Mouse (Mus musculus) cerebral cortex, adult 2 months (tissue): ENCODE results near the gene Mt3.

Experiments
- WGBS: fragments of 180-500 bp; shearing (Covaris S2); methylation state at CpG from one replicate; pipeline ENCODE4 v1.1.7; 2018; 5-methylcytosine and 5-hydroxymethylcytosine counted together

Gene Mt3

DNA sequence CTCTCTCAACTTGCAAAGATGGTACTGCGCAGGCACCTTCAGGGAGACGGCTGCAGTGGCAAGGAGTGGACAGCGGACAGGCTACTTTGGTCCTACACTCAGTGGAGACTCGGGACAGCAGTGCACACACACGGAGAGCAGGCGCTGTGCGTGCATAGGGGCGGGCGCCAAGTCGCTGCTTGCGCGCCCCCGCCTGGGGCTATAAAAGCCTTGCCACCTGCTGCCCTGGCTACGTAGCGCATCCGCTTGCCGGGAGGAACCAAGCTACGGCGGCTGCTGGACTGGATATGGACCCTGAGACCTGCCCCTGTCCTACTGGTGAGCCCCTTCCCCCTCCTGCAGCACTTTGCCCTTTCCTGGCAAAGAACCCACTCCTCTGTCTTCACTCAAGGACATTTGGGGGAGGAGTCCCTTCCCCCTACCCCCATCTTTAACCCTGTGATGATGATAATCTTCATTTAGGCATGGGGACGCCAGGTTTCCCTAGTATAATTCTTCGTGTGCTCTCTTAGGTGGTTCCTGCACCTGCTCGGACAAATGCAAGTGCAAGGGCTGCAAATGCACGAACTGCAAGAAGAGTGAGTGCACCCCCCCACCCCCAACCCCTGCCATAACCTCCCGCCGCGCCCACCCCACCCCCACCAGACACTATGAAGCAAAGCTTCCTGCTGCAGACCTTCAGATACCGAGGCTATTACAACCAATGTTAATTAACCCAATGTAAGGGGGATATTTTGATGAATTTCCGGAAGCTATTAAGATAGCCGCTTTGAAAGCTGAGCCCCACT is at the start of gene Mt3:
Mt3 (plus strand) TSS at position 95 of the 788 bp plus-strand sequence.
- 2% methylated on average over 29 of the region's 29 CpGs for WGBS

DNA sequence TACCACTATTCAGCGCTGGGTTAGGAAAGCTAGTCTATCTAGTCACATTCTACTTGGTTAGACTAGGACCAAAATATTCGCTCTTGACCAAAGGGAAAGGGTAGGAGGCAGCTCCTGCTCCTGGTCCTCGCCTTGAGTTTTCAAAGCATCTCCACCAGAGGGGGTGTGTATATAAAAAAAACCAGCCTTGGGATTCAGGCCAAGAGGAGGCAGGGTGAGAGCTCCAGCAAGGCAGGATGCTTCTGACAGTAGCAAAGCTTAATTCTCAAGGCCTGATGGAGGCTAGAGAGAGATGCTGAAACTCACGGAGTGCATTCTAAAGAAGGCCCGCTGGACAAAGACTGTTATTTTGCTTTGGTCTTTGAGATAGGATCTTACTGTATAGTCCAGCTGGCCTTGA is 48.3 kb upstream of the Mt3 start:
- 39% methylated on average over 5 of the region's 5 CpGs for WGBS

DNA sequence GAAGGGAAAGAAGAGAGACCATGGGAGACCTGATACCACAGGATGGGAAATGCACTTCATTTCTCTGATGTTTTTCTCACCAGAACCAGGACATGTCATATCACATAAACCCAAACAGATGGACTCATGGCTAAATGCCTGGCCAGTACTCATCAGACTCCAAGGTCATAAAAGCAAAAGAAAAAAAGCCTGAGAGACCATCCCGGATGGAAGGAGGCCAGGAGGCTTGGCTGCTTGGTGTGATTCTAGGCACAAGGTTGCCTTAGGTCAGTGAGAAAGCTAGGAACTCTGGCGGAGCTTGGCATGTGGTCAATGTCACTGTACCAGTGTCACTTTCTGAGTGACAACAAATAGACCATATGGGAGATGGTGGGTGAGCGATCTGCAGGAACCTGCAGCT is 44.5 kb upstream of the Mt3 start:
- 77% methylated on average over 3 of the region's 3 CpGs for WGBS

DNA sequence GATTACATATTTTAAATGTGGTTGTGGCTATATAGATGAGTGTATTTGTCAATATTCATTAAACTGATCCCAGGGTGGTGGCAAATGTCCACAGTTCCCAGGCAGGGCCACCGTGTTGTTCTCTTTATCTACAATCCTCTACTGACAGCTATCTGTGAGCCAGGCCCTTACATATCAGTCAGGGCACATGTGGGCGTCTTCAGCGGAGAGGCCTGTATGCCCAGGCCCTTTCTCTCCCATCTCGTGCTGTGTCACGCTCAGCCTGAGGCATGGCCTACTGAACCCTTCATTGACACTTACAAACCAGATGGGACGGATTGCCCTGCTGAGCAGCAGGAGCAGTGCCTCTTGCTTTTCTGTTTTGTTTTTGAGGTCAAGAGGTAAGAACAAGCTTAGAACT is 43.0 kb upstream of the Mt3 start:
- WGBS, result 87% methylated on average over 6 of the region's 6 CpGs

DNA sequence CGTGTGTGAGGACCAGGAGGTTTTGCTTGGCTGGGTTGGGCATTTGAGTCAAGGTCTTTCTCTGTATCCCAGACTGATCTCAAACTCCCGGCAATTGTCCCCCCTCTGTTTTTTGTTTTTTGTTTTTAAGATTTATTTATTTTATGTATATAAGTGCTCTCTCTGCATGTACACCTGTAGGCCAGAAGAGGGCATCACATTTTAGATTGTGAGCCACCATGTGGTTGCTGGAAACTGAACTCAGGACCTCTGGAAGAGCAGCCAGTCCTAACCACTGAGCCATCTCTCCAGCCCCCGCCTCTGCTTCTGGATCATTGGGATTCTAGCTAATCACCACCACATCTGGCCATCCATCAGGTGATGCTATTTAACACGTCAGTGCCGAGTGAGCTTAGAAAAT is 42.6 kb upstream of the Mt3 start:
- WGBS, result 84% methylated on average over 5 of the region's 5 CpGs

DNA sequence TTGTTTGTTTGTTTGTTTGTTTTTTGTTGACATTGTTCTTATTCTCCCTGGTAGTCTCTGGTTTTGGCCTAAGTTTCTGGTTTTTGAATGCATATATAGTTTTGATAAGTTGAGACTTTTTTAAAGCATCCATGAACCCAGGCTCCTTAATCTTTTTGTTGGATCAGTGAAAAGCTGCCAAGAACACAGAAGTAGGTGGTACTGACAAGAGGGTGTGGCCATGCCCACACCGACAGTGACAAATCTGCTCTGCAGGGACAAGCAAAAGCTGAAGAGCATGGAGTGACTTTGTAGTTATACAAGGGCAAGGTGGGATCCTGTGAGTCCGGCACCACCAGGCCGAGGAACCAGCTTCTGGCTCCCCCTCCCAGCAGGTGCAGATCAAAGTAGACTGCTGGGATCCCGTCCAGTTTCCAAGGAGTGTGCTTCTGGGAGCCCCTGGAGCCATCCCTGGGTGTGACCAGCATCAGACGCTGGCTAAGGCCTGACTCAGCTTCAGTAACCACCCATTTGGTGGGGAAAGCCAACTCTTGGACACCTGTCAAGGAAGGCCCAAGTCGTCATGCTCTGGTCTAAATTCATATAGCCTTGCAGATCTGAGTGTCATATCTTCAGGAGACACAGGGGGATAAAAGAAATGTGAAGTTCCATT is 41.8 kb upstream of the Mt3 start:
- 56% methylated on average over 6 of the region's 6 CpGs for WGBS

DNA sequence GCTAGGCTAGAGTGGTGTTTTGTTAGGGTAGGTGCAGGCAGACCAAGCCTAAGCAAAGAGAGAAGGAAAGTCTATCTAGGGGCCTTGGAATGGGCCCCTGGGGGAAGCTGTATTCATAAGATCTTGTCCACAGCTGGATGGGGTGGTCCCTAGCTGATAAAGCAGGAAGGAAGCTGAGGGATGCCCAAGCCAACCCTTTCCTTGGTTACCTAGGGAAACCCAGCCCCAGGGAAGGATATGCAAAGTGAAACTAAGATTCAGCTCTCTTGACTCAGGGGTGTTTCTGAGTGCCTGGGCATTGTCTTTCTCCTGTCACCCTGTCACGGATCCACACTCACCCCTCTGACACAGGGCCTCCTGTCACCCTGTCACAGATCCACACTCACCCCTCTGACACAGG is 39.0 kb upstream of the Mt3 start:
- WGBS, result 79% methylated on average over 1 of the region's 1 CpGs

DNA sequence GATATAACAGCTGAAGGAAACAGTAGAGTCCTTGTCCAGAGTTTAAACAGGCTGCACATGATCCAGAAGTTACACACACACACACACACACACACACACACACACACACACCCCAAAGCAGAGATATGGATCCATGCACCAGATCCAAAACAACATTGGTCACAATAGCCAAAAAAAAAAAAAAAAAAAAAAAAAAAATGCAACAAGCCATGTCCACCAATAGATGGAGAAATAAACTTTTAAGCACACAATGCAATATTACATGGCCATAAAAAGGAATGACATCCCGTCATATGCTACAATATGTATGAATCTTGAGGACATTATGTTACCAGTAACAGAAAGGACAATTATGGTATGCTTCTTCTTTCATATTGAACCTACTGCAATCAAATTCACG is 38.4 kb upstream of the Mt3 start:
- 96% methylated on average over 2 of the region's 2 CpGs for WGBS

DNA sequence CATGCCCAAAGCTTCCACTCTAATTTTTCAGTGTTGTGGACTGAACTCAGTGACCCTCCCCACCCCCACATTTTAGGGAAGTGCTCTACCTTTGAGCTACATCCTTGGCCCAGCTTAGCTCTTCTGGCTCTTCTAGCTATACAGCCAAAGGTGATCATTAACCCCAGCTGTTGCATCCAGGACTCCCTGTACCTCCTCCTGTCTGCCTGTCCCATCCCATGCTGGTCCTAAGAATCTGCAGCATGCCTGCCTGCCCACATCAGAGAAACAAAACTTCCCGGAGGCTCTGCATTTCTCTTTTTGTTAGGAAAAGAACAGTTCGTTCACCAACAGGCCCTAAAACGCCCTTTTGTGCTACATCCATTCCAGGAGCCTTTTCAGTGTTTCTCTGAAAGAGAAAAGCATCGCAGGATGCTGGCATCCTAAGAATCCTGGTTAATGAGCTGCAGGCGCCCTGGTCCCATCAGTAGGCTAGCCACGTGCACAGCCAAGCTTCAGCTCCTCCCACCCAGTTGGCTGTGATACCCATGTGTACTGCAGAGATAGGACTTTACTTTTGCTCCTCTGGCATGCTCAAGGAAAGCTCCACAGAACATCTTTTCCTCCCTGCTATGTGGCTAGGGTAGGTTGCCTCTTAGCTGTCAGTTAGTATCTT is 33.5 kb upstream of the Mt3 start:
- 24% methylated on average over 6 of the region's 6 CpGs for WGBS

DNA sequence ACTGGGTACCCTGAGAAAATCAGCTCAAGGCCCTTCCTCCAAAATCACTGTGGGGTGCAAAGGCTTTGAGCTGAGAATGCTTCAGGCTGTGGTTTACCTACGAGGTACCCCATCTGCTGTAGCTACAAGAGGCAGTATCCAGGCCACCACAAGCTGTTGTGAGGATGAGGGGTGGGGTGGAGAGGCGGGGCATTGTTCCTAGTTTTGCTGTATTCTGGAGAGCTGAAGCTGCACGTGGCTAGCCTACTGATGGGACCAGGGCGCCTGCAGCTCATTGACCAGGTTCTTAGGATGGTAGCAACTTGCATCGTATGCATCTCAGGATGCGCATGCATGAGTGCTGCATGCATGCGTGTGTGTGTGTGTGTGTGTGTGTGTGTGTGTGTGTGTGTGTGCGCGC is 30.8 kb upstream of the Mt3 start:
- 82% methylated on average over 9 of the region's 9 CpGs for WGBS

DNA sequence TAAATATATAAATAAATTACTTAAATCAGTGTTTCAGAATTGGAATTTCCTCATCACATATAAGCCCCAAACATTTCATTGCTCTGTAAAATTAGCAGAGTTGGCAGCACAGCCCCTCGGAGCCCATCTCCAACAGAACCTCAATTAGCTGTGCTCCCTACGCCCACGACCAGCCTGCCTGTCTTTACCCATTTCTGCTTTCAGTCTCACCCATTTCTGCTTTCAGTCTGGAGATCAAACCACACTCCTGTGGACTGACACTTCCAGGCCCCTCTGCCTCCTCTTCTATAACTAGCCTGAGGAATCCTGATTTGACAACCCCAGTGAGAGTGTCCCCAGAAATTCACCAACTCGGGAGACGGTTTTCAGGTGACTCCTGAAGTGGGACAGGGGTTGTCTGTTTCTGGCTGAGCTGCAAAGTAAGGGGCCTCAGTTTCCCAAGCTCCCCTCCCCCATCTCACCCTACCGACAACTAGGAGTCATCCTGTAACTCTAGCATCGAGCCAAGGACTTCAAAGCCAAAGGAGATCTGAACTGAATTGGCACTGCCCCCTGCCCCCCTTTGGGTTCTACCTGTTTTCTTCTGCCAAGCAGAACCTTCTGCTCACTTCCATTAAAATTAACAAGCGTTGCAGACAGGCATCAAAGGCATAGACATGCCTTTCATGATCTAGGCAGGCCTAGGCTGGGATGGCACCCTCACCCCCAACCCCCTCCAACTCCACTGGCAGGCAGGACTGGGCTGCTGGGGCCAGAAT is 29.5 kb upstream of the Mt3 start:
- 40% methylated on average over 8 of the region's 8 CpGs for WGBS

DNA sequence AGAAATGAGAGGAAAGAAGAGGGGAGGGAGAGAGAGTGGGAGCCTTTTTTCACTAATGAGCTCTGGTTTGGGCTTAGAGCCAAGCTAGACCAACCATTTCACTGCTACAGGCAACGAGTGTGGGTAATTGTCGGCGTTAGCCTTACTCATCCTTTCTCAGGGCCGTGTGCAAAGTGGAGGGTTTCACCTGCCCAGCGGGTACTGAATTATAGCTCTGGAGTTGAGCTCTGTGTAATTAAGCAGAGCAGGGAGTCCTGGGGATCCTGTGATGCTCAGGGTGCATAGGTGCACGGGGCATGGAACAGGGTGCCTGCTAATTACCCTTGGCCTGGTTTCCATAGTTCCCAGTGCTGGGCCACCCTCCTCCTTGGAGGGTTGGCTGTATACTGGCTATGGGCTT is 24.7 kb upstream of the Mt3 start:
- WGBS, result 48% methylated on average over 6 of the region's 6 CpGs

DNA sequence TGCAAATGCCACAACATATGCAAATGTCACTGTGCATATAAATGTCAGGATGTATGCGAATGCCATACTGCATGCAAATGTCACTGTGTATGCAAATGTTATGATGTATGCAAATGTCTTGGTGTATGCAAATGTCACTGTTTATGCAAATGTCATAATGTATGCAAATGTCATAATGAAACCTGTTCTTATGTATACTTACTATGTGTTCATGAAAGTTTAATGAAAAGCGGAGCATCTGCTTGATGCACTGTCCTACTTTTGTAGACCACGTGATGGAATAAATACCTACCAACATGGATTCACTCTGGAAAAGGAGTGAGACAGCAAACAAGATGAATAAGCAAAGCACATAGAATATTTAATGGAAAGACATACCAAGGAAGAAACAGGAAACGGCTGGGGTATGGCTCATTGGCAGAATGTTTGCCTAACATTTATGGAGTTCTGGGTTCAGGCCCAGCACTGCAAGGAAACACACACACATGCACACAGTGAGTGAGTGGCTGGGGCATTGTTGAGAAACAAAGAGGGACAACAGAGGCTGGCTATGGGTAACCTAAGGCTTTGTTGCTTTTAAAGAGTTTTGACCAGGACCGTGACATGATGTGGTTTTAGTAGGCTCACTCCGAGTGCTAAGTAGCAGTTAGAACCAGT is 23.1 kb upstream of the Mt3 start:
- 71% methylated on average over 6 of the region's 6 CpGs for WGBS

DNA sequence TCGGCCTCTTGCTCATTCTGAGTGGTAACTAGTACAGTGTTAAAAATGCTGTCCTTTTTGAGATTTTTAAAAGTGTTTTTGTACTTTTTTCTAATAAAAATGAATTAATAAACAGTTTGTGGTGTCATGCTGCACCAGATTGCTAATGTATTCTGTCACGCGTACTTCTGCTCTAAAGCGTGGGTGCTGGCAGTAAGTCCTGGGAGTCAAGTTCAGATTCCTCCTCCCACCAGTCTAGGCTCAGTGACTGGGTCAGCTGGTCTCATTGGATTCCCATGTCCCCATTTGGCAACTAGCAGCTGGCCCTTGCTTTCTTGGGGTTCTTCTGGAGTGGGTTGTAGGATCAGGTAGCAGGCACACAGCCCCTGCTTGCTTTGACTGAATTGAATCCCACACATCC is 22.3 kb upstream of the Mt3 start:
- 75% methylated on average over 4 of the region's 4 CpGs for WGBS

DNA sequence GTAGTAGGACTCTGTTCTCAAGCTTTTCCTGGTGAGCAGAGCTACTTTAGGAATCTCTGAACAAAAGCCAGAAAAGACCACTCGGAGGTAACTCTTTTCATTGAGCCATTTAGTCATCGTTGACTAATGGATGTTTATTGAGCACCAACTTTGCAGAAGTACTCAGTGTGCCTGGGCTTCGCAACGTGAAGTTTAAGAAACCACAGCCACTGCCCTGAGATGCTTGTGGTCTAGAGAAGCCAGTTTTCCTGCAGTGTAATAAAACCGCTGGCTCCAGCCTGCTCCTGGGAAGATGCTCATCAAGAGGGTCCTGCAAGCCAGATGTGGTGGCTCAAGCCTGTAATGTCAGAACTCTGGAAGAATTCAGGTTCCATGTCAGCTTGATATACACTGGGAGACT is 20.3 kb upstream of the Mt3 start:
- 86% methylated on average over 5 of the region's 5 CpGs for whole genome bisulfite sequencing

DNA sequence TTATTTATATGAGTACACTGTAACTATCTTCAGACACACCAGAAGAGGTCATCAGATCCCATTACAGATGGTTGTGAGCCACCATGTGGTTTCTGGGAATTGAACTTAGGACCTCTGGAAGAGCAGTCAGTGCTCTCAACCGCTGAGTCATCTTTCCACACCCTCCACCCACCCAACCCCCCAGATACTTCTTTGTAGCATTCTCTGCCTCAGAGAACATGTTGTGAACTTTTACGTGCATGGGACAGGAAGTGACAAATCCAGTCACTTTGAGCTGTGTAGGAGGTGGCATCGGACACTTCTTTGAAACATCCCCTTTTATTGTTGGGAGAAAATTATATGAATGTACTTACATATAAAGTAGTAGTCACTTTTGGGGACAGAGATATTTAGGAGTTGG is 17.8 kb upstream of the Mt3 start:
- WGBS, result 47% methylated on average over 3 of the region's 3 CpGs

DNA sequence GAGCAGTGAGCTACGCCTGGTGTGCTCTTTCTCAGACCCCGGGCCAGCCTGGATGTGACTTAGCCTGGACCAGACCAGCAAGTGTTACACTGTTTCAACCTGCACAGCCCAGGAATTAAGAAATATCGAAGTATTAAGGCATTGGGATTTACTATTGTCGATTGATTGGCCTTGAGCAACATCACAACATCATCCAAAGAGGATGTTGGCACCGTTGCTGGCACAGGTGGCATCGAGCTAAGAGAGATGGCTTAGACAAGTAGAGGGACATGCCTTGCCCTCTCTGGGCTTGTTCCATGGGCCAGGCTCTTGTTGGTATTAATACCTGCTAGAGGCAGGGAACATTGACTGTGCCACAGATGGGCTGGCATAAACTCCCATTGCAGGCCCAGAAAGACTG is 16.9 kb upstream of the Mt3 start:
- WGBS, result 92% methylated on average over 6 of the region's 6 CpGs

DNA sequence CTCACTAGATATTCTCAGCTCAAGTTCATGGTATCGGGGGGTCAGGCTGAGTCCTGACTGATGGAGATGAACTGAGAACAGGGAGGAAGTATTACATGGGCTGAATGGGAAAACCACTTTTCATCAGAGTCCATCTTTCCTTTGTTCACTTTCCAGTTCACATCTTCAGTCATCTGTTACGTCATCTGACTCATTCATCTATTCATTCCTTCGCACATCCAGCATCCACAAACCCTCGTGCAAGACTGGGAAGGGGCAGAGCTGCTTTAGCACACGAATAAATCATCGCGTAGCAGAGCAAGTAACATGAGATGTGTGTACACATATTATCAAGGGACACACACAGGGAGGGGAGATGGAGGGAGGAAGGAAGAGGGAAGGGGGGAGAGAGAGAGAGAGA is 16.2 kb upstream of the Mt3 start:
- WGBS, result 82% methylated on average over 7 of the region's 7 CpGs

DNA sequence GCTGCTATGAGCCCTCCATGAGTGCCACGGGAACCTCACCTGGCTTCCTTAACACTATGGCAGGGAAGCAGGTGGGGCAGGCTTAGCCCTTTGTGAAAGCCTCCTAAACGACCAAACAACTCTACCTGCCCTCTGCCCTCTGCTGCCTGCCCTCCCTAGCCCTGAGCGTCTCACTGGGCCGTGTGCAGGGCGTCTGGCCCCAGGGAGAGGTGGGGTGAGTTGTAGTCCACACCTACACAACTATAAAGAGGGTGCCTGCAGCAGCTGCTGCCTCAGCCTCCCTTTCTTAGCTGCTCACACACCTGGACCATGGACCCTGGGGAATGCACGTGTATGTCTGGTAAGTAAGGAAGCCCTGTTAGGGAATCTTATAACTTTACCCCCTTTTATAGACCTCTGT is 15.5 kb upstream of the Mt3 start, which contains the start of gene Mt4:
Mt4 (plus strand) TSS at position 265 of the 400 bp plus-strand sequence.
- WGBS, result 74% methylated on average over 6 of the region's 6 CpGs

DNA sequence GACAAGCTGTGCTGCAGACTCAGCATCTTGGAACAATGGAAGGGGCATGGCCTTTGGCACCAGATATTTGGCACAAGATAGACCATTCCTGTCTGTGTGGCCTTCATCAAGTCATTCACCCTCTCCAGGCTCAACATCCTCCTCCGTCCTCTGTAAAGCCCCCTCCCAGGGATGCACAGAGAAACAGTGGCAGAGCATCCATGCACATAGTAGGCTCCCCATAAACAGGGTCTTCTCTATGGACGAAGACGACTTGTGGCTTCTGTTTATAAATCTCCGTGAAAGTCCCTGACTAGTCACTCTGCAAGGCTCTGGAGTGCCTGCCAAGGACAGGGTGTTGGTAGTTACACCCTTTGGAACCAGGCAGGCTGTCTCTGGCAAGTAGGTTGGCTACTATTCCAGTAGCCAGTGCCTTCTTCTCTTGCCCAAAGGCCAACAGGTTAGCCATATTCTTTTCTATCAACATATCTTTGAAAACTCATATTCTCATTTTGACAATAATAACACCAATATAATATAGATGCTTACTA is 12.1 kb upstream of the Mt3 start:
- 75% methylated on average over 4 of the region's 4 CpGs for WGBS

DNA sequence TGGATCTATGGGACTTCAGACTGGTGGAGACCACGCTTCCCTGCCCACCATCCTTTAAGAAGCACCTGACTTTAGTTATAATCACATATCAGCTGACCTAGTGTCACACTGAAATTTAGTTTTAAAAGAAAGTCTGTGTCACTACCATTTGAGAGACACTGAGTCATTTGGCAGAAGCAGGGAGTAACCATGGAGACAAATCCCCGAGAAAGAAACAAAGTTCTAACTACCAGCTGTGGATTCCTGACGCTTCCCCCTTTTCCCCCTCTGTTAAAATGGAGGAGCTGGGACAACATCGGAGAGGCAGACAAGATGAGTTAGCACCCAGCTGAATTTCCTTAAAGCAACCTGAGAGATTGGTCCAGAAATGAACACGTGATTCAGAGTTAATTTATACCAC is 4.2 kb upstream of the Mt3 start:
- WGBS, result 21% methylated on average over 5 of the region's 5 CpGs

DNA sequence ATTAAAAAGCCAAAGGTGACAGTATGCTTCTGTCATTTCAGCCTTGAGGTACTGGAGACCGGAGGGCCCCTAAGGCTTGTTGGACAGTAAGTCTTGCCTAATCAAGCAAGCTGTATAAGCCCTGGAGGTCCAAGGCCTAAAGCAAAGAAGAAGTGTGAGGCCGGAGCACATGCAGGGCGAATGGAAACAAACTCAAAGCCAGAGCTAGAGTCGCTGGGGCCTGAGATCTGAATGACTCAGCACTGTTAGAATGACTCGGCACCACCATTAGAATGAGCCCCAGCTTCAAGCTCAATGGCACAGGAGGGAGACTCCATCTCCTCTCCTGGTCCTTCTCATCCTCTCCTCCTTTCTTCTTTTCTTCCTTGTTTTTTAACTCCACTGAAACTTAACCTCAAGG is 1.5 kb upstream of the Mt3 start:
- WGBS, result 81% methylated on average over 5 of the region's 5 CpGs
